Mouse (Mus musculus): ENCODE results near the gene Timeless. TPM values are rescaled to one million over a fixed set of nuclear protein-coding genes. Genes with fewer than 3 reads are reported as not detected.
"Not testable (repeated sequence)": the region's sequence is repeated elsewhere in the genome, so short reads cannot be mapped to it uniquely, and the experiment has no call there.

The Timeless gene
- total RNA-seq, 2 experiments from 2014 or later, result 41.1 to 53.9 TPM

- no peak for ATAC-seq (replicated peaks; ENCODE audit: low FRiP score, poor library complexity, severe bottlenecking)
Measured at GRCm38 (mm10) chr10:128281682-128282081, 49.8 kb downstream of the Timeless start.

DNA sequence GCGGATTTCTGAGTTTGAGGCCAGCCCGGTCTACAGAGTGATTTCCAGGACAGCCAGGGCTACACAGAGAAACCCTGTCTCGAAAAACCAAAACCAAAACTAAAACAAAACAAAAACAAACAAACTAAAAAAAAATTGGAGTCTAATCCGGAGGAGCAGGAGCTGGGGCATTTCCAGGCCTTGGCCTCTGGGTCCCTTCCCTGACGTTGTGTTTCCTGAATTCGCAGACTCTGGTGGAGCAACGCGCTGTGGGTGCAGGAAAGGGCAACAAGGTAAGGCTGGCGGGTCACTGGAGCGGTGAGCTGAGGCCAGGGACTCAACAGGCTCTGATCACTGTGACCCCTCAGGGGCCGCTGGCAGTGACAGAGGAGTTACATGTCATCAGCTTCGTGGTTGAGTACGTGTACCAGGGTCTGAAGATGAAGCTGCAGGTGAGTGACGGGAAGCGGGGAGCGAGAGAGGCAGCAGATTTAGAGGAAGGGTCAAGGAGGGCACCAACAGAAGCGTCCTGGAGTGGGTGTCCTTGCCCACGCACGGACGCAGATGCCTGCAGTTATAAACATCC, 51.1 kb downstream of the Timeless start:
- no peak for ATAC-seq (replicated peaks; ENCODE audit: low FRiP score, poor library complexity, severe bottlenecking)

DNA sequence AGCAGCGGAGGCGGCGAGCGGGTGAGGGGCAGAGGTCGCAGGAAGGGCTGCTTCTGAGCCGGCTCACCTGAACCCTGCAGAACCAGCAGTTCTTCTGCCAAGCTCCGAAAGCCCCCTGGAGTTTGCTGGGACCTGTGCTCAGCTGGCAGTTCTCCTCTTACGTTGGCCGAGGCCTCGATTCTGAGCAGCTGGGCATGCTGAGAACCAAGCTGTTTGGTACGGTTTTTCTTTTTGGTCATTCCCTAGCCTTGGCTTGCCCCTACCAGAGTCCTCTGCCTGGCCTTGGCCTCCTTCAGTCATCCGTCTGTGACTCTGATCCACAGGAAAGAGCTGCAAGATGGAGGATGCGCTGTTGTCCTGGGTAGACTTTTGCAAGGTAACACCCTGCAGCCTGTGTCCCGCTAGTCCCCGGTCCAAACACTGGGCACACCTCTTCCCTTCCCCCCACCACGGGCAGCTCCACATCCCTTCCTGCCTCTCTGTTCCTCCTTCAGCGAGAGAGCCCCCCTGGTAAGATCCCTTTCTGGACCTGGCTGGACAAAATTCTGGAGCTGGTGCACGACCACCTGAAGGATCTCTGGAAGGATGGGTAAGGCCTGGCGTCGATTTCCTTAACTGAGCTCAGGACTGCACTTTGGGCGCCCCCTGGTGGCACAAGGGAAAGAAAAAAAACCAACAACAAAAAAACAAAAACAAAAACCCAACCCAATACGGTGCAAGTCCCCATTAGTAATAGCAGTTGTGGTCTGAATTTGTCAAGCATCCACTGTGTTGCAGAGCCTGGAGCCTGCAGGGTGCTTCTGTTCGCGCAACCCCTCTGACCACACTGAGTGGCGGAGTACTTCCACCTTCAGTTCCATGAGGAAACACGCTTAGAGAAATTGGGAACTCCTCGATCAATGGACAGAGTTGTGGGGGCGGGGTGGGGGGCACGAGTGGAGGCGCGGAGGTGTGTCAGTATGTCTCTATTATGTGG, 52.0 kb downstream of the Timeless start:
- peak; percentile 67 for ATAC-seq (replicated peaks; ENCODE audit: low FRiP score, poor library complexity, severe bottlenecking)

DNA sequence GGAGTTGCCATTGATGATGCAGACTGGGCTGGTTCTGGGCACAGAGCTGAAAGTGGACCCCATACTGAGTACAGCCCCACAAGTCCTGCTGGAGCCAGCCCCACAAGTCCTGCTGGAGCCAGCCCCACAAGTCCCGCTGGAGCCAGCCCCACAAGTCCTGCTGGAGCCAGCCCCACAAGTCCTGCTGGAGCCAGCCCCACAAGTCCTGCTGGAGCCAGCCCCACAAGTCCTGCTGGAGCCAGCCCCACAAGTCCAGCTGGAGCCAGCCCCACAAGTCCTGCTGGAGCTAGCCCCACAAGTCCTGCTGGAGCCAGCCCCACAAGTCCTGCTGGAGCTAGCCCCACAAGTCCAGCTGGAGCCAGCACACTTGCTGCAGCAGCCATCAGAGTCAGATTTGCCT, 58.7 kb downstream of the Timeless start:
- ATAC-seq (replicated peaks; ENCODE audit: low FRiP score, poor library complexity, severe bottlenecking), result not testable (repeated sequence)

DNA sequence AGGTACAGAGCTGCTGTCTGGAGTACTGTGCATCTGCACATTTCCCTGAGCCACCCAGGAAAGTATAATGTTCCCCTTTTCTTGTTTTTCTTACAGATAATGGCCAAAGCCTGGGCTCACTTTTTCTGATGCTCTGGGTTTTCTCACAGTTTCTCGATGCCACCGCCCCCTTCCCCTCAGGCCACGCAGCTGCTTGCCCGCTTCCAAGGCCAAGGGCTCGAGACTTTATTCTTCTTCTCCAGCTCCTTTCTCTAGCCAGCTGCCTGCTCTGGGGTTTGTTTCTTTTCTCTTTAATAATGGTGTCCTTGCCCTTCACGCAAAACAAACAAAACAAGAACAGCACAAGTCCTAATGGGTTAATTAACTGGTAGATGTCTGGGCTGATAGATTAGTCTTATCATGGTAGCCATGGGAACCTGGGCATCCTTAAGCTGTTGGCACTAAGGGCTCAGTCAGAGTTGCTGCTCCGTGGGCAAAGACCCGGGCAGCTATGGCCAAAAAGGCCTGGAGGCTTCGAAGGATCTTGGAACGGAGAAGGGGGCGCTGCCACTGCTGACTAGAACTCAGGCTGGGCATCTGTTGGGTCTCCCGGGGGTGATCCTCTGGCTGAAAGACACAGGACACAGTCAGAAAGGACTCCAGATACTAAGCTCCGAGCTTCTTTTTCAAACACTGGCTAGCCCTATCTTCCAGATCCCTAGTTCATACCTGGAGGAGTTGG, 64.7 kb downstream of the Timeless start:
- ATAC-seq (replicated peaks; ENCODE audit: low FRiP score, poor library complexity, severe bottlenecking), result no peak

- ATAC-seq (replicated peaks; ENCODE audit: low FRiP score, poor library complexity, severe bottlenecking), result no peak
Measured at GRCm38 (mm10) chr10:128297221-128297620, 65.4 kb downstream of the Timeless start.

DNA sequence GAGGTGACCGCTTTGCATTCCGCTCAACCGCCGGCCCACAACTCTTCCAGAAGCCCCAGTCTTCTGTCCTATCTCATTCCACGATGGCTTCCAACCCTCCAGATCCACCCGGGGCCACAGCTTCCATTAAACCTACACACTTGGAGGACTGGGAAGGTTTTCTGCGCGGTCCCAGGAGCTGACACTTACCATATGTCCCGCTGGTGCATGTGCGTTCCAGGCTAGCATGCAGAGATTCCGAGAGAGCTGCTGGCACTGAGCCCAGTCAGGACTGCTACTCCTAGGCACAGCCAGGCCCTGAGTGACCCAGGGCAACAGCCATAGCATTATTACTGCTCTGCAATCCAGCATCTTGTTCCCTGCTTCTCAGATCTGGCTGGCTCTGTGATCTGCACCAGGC, 65.8 kb downstream of the Timeless start:
- ATAC-seq (replicated peaks; ENCODE audit: low FRiP score, poor library complexity, severe bottlenecking), result no peak

GRCm38 (mm10) chr10:128298243-128298642, 66.4 kb downstream of the Timeless start:
- ATAC-seq (replicated peaks; ENCODE audit: low FRiP score, poor library complexity, severe bottlenecking), result no peak

DNA sequence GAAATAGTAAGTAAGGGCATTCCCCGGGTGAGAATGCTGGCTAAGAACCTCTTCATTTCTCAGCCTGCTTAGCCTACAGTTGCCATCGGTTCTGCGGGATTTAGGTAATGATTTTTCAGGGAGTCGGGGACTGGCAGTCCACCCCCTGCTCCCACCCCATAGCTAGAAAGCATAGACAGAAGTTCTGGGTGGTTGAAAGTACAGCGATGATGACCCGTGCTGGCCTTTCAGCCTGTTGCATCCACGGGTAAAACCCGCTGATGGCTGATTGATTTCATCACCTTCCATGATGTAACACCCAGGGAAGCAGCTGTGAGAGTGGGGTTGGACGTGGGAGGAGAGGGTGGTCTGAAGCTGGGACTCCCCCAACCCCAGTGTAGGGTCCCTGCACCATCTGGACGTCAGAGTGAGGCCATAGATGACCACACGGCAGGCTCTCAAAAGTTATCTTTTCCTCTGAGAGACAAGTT, 66.9 kb downstream of the Timeless start, which contains the start of gene Il23a:
Gene Il23a, minus strand, starts transcription at position 51 of the 470 bp plus-strand sequence.
- ATAC-seq (replicated peaks; ENCODE audit: low FRiP score, poor library complexity, severe bottlenecking), result no peak

DNA sequence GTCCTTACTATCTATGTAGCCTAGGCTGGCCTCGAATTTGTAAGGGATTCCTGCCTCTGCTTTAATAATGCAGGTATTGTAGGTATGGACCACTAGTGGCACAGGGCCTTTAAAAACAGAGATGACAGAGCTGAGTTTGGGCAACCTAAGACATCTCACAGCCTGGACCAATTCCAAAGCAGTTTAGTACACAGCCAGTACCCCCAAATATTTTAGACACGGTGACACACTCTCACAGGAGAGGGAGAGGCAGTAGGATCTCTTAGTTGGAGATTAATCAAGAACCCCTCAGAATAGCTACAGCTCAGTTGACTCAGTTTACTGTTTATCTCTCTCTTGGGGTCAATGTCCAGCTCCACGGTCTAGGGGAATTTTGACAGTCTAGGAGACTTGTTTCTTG, 70.5 kb downstream of the Timeless start:
- ATAC-seq (replicated peaks; ENCODE audit: low FRiP score, poor library complexity, severe bottlenecking), result peak; percentile 4; the same call in 1 of the 2 replicates

Other genes starting within 250 kb of the Timeless start
- not detected in 2 replicates for gene Hsd17b6, start 224.5 kb upstream of the Timeless start, total RNA-seq (2015; ENCODE audit: low replicate concordance)
- gene Hsd17b6, start 224.5 kb upstream of the Timeless start, total RNA-seq (2017; ENCODE audit: low replicate concordance), result not detected in 2 replicates
- gene Prim1, start 216.9 kb upstream of the Timeless start, total RNA-seq (2015; ENCODE audit: low replicate concordance), result 144 and 177 TPM in 2 replicates
- gene Prim1, start 216.9 kb upstream of the Timeless start, total RNA-seq (2017; ENCODE audit: low replicate concordance), result 110 and 170 TPM in 2 replicates
- 228 and 341 TPM in 2 replicates for gene Naca, start 196.5 kb upstream of the Timeless start, total RNA-seq (2015; ENCODE audit: low replicate concordance)
- 391 and 449 TPM in 2 replicates for gene Naca, start 196.5 kb upstream of the Timeless start, total RNA-seq (2017; ENCODE audit: low replicate concordance)
- 84.0 and 85.9 TPM in 2 replicates for gene Ptges3, start 173.1 kb upstream of the Timeless start, total RNA-seq (2015; ENCODE audit: low replicate concordance)
- gene Ptges3, start 173.1 kb upstream of the Timeless start, total RNA-seq (2017; ENCODE audit: low replicate concordance), result 87.1 and 111 TPM in 2 replicates
- 755 and 881 TPM in 2 replicates for gene Atp5b, start 148.8 kb upstream of the Timeless start, total RNA-seq (2015; ENCODE audit: low replicate concordance)
- gene Atp5b, start 148.8 kb upstream of the Timeless start, total RNA-seq (2017; ENCODE audit: low replicate concordance), result 598 and 1,019 TPM in 2 replicates
- 89.4 and 109 TPM in 2 replicates for gene Baz2a, start 140.5 kb upstream of the Timeless start, total RNA-seq (2015; ENCODE audit: low replicate concordance)
- gene Baz2a, start 140.5 kb upstream of the Timeless start, total RNA-seq (2017; ENCODE audit: low replicate concordance), result 87.9 and 88.6 TPM in 2 replicates
- 1.8 and 5.4 TPM in 2 replicates for gene Rbms2, start 51.8 kb upstream of the Timeless start, total RNA-seq (2015; ENCODE audit: low replicate concordance)
- gene Rbms2, start 51.8 kb upstream of the Timeless start, total RNA-seq (2017; ENCODE audit: low replicate concordance), result 7.0 and 7.1 TPM in 2 replicates
- gene Gls2, start 37.6 kb upstream of the Timeless start, total RNA-seq (2015; ENCODE audit: low replicate concordance), result 12.6 TPM in 1 of 2 replicates, not detected in the other
- not detected in 2 replicates for gene Gls2, start 37.6 kb upstream of the Timeless start, total RNA-seq (2017; ENCODE audit: low replicate concordance)
- 2.1 and 3.6 TPM in 2 replicates for gene Spryd4, start 20.3 kb upstream of the Timeless start, total RNA-seq (2015; ENCODE audit: low replicate concordance)
- gene Spryd4, start 20.3 kb upstream of the Timeless start, total RNA-seq (2017; ENCODE audit: low replicate concordance), result 1.2 and 3.1 TPM in 2 replicates
- gene Mip, start 6.2 kb upstream of the Timeless start, total RNA-seq (2015; ENCODE audit: low replicate concordance), result not detected in 2 replicates
- gene Mip, start 6.2 kb upstream of the Timeless start, total RNA-seq (2017; ENCODE audit: low replicate concordance), result not detected in 2 replicates
- 2.9 and 4.7 TPM in 2 replicates for gene Apon, start 22.0 kb downstream of the Timeless start, total RNA-seq (2015; ENCODE audit: low replicate concordance)
- 1.7 TPM in 1 of 2 replicates, not detected in the other for gene Apon, start 22.0 kb downstream of the Timeless start, total RNA-seq (2017; ENCODE audit: low replicate concordance)
- not detected in 2 replicates for gene Apof, start 36.6 kb downstream of the Timeless start, total RNA-seq (2015; ENCODE audit: low replicate concordance)
- gene Apof, start 36.6 kb downstream of the Timeless start, total RNA-seq (2017; ENCODE audit: low replicate concordance), result not detected in 2 replicates
- gene Stat2, start 38.5 kb downstream of the Timeless start, total RNA-seq (2015; ENCODE audit: low replicate concordance), result 35.6 and 37.5 TPM in 2 replicates
- gene Stat2, start 38.5 kb downstream of the Timeless start, total RNA-seq (2017; ENCODE audit: low replicate concordance), result 30.0 and 40.0 TPM in 2 replicates
- gene Il23a, start 66.7 kb downstream of the Timeless start, total RNA-seq (2015; ENCODE audit: low replicate concordance), result not detected in 2 replicates
- gene Il23a, start 66.7 kb downstream of the Timeless start, total RNA-seq (2017; ENCODE audit: low replicate concordance), result 0.39 TPM in 1 of 2 replicates, not detected in the other
- 34.8 and 42.9 TPM in 2 replicates for gene Pan2, start 71.3 kb downstream of the Timeless start, total RNA-seq (2015; ENCODE audit: low replicate concordance)
- gene Pan2, start 71.3 kb downstream of the Timeless start, total RNA-seq (2017; ENCODE audit: low replicate concordance), result 27.0 and 27.5 TPM in 2 replicates
- gene Cnpy2, start 90.4 kb downstream of the Timeless start, total RNA-seq (2015; ENCODE audit: low replicate concordance), result 40.7 and 44.4 TPM in 2 replicates
- gene Cnpy2, start 90.4 kb downstream of the Timeless start, total RNA-seq (2017; ENCODE audit: low replicate concordance), result 29.4 and 38.9 TPM in 2 replicates
- 92.3 and 106 TPM in 2 replicates for gene Cs, start 105.7 kb downstream of the Timeless start, total RNA-seq (2015; ENCODE audit: low replicate concordance)
- gene Cs, start 105.7 kb downstream of the Timeless start, total RNA-seq (2017; ENCODE audit: low replicate concordance), result 58.9 and 60.6 TPM in 2 replicates
- 1.1 and 14.3 TPM in 2 replicates for gene Coq10a, start 136.9 kb downstream of the Timeless start, total RNA-seq (2015; ENCODE audit: low replicate concordance)
- 2.3 and 3.3 TPM in 2 replicates for gene Coq10a, start 136.9 kb downstream of the Timeless start, total RNA-seq (2017; ENCODE audit: low replicate concordance)
- 11.9 and 20.5 TPM in 2 replicates for gene Ankrd52, start 145.1 kb downstream of the Timeless start, total RNA-seq (2015; ENCODE audit: low replicate concordance)
- gene Ankrd52, start 145.1 kb downstream of the Timeless start, total RNA-seq (2017; ENCODE audit: low replicate concordance), result 4.4 and 10.2 TPM in 2 replicates
- gene Slc39a5, start 169.2 kb downstream of the Timeless start, total RNA-seq (2015; ENCODE audit: low replicate concordance), result not detected in 2 replicates
- gene Slc39a5, start 169.2 kb downstream of the Timeless start, total RNA-seq (2017; ENCODE audit: low replicate concordance), result not detected in 2 replicates
- 28.5 TPM in 2 replicates for gene Nabp2, start 179.4 kb downstream of the Timeless start, total RNA-seq (2015; ENCODE audit: low replicate concordance)
- gene Nabp2, start 179.4 kb downstream of the Timeless start, total RNA-seq (2017; ENCODE audit: low replicate concordance), result 13.1 and 15.5 TPM in 2 replicates
- gene Rnf41, start 179.6 kb downstream of the Timeless start, total RNA-seq (2015; ENCODE audit: low replicate concordance), result 3.4 and 11.5 TPM in 2 replicates
- gene Rnf41, start 179.6 kb downstream of the Timeless start, total RNA-seq (2017; ENCODE audit: low replicate concordance), result 4.0 and 4.4 TPM in 2 replicates
- gene Smarcc2, start 227.2 kb downstream of the Timeless start, total RNA-seq (2015; ENCODE audit: low replicate concordance), result 70.4 and 112 TPM in 2 replicates
- 101 and 117 TPM in 2 replicates for gene Smarcc2, start 227.2 kb downstream of the Timeless start, total RNA-seq (2017; ENCODE audit: low replicate concordance)

All from erythroid progenitor cell, adult 5-6 weeks (primary cell).